Mouse (Mus musculus) heart, postnatal 4 days (tissue): ENCODE measurements at regions not wholly inside any gene's neighbourhood (a gene's known extent, or its start where the extent isn't known, plus 50 kb on each side); places are given as distances from the start of the nearest gene placed in this dataset.

Source experiments
- DNase-seq: peaks from one replicate; pipeline ENCODE4 v3.0.0; 2021

- no peak for DNase-seq
Observed at GRCm38 (mm10) chr12:10573381-10573780, 182.8 kb downstream of the Rdh14 start.

GRCm38 (mm10) chr12:10582840-10583614 lies 192.5 kb downstream of the Rdh14 start:
- DNase-seq = no peak

DNA sequence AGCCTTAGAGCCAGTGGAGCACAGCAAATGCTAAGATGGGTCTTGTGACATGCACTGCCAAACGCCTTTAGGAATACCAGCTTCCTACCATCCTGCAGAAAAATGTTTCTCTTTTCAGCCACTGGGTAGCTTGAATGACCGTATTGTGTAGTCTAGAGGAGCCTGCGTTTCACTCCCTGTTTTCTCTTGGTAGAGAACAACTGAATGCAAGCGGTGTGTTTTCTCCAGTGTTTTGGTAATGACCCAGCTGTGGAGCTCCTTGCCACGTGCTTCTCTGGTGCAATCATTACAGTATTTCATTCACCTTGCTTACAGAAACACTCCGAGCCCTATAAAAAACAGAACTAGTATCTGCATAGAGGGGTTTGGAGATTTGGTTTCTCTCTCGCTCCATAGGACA lies 193.5 kb downstream of the Rdh14 start:
- no peak for DNase-seq

- DNase-seq = peak; percentile 75
Observed at GRCm38 (mm10) chr12:10589537-10589936, 199.0 kb downstream of the Rdh14 start.

GRCm38 (mm10) chr12:10597976-10598746 lies 207.6 kb downstream of the Rdh14 start:
- DNase-seq = peak; percentile 71

GRCm38 (mm10) chr12:10600111-10600510 lies 209.5 kb downstream of the Rdh14 start:
- no peak for DNase-seq

- DNase-seq = no peak
Observed at GRCm38 (mm10) chr12:10618319-10618718, 227.7 kb downstream of the Rdh14 start.

DNA sequence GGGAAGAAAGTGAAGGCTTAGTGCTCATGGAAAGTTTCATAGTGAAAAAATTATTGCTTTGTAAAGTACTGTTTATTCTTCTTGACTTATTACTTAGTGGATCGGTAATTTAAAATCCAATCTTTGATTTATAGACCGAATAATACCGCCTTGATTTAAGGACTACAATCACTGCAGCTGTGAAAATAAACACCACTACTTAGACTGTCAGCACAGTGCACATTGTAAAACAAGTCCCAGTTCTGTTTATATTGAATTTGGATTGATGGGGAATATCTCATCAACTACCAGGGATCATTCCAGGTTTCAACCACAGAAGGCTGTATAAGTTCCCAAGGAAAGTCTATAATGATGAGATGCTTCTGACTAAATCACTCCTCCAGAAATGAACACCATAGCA lies 230.0 kb downstream of the Rdh14 start:
- no peak for DNase-seq

DNA sequence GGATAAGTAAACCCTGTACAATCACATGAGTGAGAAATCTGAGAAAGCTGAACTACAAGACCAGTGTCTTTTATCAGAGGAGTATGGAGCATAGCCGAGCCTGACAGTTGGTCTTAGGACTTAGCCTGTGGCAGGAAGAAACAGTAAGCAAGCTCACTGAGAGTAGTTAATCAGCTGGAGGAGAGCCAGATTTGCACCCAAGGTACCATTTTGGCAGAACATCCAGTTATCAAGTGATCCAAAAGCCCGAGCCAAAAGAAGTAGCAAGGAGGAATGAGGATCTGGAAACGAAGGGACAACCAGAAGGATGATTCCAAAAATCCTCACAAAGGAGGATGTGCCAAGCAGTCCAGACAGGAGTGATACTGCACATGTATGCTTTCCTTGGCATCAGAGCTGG lies 248.0 kb downstream of the Rdh14 start:
- no peak for DNase-seq

GRCm38 (mm10) chr12:10654466-10655184 lies 264.1 kb downstream of the Rdh14 start:
- no peak for DNase-seq

GRCm38 (mm10) chr12:10655185-10655544 lies 264.6 kb downstream of the Rdh14 start:
- DNase-seq = no peak

DNA sequence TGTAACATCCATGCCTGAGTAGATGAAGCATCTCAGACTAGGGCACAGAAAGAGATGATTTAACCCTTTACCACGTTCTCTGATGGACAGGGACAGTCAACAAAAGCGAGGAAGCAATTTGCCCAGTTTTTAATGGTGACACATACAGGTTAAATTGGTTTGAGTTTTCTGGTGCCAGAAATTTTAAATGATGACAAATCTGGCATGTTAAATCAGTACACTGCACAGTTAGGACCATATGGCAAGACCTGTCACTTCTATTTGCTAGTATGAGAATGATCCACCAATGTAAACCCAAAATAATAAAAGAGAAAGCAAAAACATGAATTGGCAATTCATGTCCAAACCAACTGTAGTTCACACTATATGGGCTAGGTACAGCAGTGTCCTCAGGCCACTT lies 268.3 kb downstream of the Rdh14 start:
- DNase-seq = no peak

GRCm38 (mm10) chr12:10686747-10687146 lies 296.2 kb downstream of the Rdh14 start:
- no peak for DNase-seq
